ENCODE assay signal across 8 mouse cellular contexts in genomic region chr5:125179735-125180629, GRCm38 (mm10). TPM values are rescaled to one million over a fixed set of nuclear protein-coding genes. Genes with fewer than 3 reads are reported as not detected.
DNase-seq lines count a peak whose midpoint lies in the region; ATAC-seq and TF ChIP-seq lines count a peak whose summit lies in the region.

No protein-coding gene starts in this region.

- ATAC-seq in kidney, postnatal 0 days (replicated peaks; ENCODE audit: low FRiP score, low read depth) = peak; percentile 23

- H3K4me3 ChIP-seq in heart, embryonic 10.5 days = peak overlapping the region; percentile 90
- peak overlapping the region; percentile 73 for H3K4me3 ChIP-seq in kidney, postnatal 0 days (replicated peaks; ENCODE audit: low read depth, low read length)

- no peaks in the 10 kb centered on the region for H3K36me3 ChIP-seq in heart, embryonic 10.5 days
- H3K36me3 ChIP-seq in kidney, postnatal 0 days (ENCODE audit: insufficient read depth, low read length) = no peaks in the 10 kb centered on the region

- no peaks in the 10 kb centered on the region for H3K9me3 ChIP-seq in heart, embryonic 10.5 days
- H3K9me3 ChIP-seq in kidney, postnatal 0 days (replicated peaks; ENCODE audit: low read length) = no peaks in the 10 kb centered on the region

- WGBS in heart, embryonic 10.5 days = 6% methylated on average over 23 of the region's 25 CpGs
- under 1% methylated on average over 24 of the region's 25 CpGs for WGBS in kidney, postnatal 0 days

- peaks cover 59% of the 10 kb centered on the region for H3K4me1 ChIP-seq in heart, embryonic 10.5 days
- peaks cover 33% of the 10 kb centered on the region for H3K4me1 ChIP-seq in kidney, postnatal 0 days (replicated peaks; ENCODE audit: insufficient read depth, low read length)

- H3K4me2 ChIP-seq in kidney, postnatal 0 days (ENCODE audit: low read length) = peak overlapping the region; percentile 95

- peak overlapping the region; percentile 93 for H3K27ac ChIP-seq in heart, embryonic 10.5 days
- H3K27ac ChIP-seq in kidney, postnatal 0 days = peak overlapping the region; percentile 92

- peak; percentile 83 for DNase-seq in layer of hippocampus, adult 9-11 months
- no peak for DNase-seq in layer of hippocampus, adult 18-20 months (ENCODE audit: low spot score in 2 of 2)
- peak; percentile 78 for DNase-seq in adipocyte (ENCODE audit: low spot score)
- no peak for DNase-seq in heart, embryonic 10.5 days (ENCODE audit: low spot score)
- DNase-seq in kidney, postnatal 0 days (ENCODE audit: low spot score) = peak; percentile 74
- DNase-seq in lung, postnatal 10 days = peak; percentile 60
- peak; percentile 64 to 70 for DNase-seq in right cerebral cortex, postnatal 36 days (ENCODE audit: low spot score in 2 of 2)
- no peak for DNase-seq in testis, postnatal 14 days (ENCODE audit: low spot score)

- H3K27me3 ChIP-seq in heart, embryonic 10.5 days (ENCODE audit: insufficient read depth, poor library complexity, severe bottlenecking) = peaks cover 7% of the 10 kb centered on the region; the same call in 1 of the 2 replicates
- no peaks in the 10 kb centered on the region for H3K27me3 ChIP-seq in kidney, postnatal 0 days (ENCODE audit: insufficient read depth, low read length)

- no peak for TF ChIP-seq CTCF in kidney, postnatal 0 days (IDR thresholded peaks at IDR 0.05; ENCODE audit: low read depth)

- H3K9ac ChIP-seq in kidney, postnatal 0 days (ENCODE audit: low read depth, low read length) = peak overlapping the region; percentile 95

RNA-seq across cellular contexts. Expression of gene Ncor2, which starts 1.0 kb away (rescaled TPM):
- 100 to 1,000 TPM; 291 to 298 TPM for total RNA-seq in layer of hippocampus, adult 18-20 months (2021)
- 17.8 and 23.3 TPM in 2 replicates for polyA plus RNA-seq in heart, embryonic 10.5 days (2016; fragmentation: Nextera tagmentation; extraction: Ambion mirVana)
- polyA plus RNA-seq in kidney, postnatal 0 days (2015; fragmentation: Nextera tagmentation; extraction: Ambion mirVana) = 14.6 and 15.5 TPM in 2 replicates

Comparison
In these comparisons a context has a peak if more than half of its experiments do, and no peak if none do; other contexts are left out.
1. DNase-seq: peak in layer of hippocampus, adult 9-11 months (single experiment), adipocyte (single experiment), kidney, postnatal 0 days (single experiment), lung, postnatal 10 days (single experiment) and right cerebral cortex, postnatal 36 days (2 of 2); none in layer of hippocampus, adult 18-20 months (0 of 2), heart, embryonic 10.5 days (single experiment) and testis, postnatal 14 days (single experiment).